Comparison of ENCODE assay signal across 9 mouse cellular contexts in the genomic region with DNA sequence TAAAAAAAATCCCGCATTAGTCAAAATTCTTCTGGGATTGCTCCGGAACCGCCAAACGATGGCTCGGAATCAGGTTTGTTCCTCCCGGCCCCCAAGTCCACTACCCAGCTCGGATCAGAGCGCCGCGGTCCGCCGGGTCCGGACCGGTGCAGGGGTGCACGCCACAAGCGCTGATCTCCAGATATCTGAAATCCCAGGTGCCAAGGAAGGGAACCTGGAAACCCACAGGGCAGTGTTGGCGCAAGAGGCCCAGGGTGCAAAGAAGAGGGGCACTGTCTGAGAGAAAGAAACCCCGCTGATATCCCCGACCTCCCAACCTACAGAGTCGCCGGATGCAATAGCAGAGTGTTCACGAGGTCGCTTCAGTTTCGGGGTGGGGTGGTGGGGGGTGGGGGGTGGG. TPM values are rescaled to one million over a fixed set of nuclear protein-coding genes. Genes with fewer than 3 reads are reported as not detected.
A peak's percentile ranks its signal among the peaks of the same experiment; 100 is the strongest.
DNase-seq lines count a peak whose midpoint lies in the region; ATAC-seq and TF ChIP-seq lines count a peak whose summit lies in the region.
"Had no signal": no experiment of that assay in that cellular context is flagged by ENCODE, and none has a peak within 500 bp of the region (broad histone marks: within the 10 kb centered on the region; RNA-seq: fewer than 3 reads in every experiment).

No protein-coding gene starts in this region.

- no peak for TF ChIP-seq EP300 in liver, embryonic 14.5 days (IDR thresholded peaks at IDR 0.05; ENCODE audit: low read depth)

- H3K9me3 ChIP-seq in heart, embryonic 13.5 days: no peaks in the 10 kb centered on the region
- H3K9me3 ChIP-seq in E14TG2a.4 (ENCODE audit: low read length): no peaks in the 10 kb centered on the region
- H3K9me3 ChIP-seq in forebrain, embryonic 14.5 days (replicated peaks; ENCODE audit: control insufficient read depth, low read length): no peaks in the 10 kb centered on the region
- no peaks in the 10 kb centered on the region for H3K9me3 ChIP-seq in liver, embryonic 14.5 days (ENCODE audit: control insufficient read depth, low read length)

- no peak for DNase-seq in heart, postnatal 25 days (ENCODE audit: low spot score)
- no peak for DNase-seq in forebrain, embryonic 14.5 days (ENCODE audit: low spot score)
- no peak for DNase-seq in liver, embryonic 14.5 days (ENCODE audit: low read depth in 3 of 3, low spot score in 3 of 3)
- no peak for DNase-seq in frontal cortex, adult 2 months (ENCODE audit: extremely low spot score in 1 of 2, low spot score in 1 of 2)
- no peak for DNase-seq in adrenal gland, postnatal 25 days
- no peak for DNase-seq in embryo, embryonic 11 days
- DNase-seq: cerebellum, adult 8-10 months had no signal

- ATAC-seq in heart, embryonic 13.5 days (ENCODE audit: extremely low read depth, insufficient number of reproducible peaks, low FRiP score, low TSS enrichment): no peak
- no peak for ATAC-seq in forebrain, embryonic 14.5 days
- no peak for ATAC-seq in liver, embryonic 14.5 days (ENCODE audit: insufficient read depth)

- peak overlapping the region; percentile 90 for H3K4me2 ChIP-seq in heart, embryonic 13.5 days
- peak overlapping the region; percentile 93 for H3K4me2 ChIP-seq in forebrain, embryonic 14.5 days (ENCODE audit: low read length)
- peak overlapping the region; percentile 82 for H3K4me2 ChIP-seq in liver, embryonic 14.5 days (ENCODE audit: low read depth)

- H3K27ac ChIP-seq in heart, embryonic 13.5 days (replicated peaks): no peak overlapping the region
- H3K27ac ChIP-seq in forebrain, embryonic 14.5 days (ENCODE audit: low read depth, low read length): peak overlapping the region; percentile 95; the same call in 1 of the 2 replicates
- no peak overlapping the region for H3K27ac ChIP-seq in liver, embryonic 14.5 days

- peaks cover 13% of the 10 kb centered on the region; the same call in 1 of the 2 replicates for H3K36me3 ChIP-seq in heart, embryonic 13.5 days
- peaks cover 17% of the 10 kb centered on the region for H3K36me3 ChIP-seq in E14TG2a.4 (ENCODE audit: insufficient read depth, low read length)
- 0 out of 2 replicates have a peak, but pooled peaks cover 2% of the 10 kb centered on the region for H3K36me3 ChIP-seq in forebrain, embryonic 14.5 days (ENCODE audit: control insufficient read depth, insufficient read depth, low read length)
- no peaks in the 10 kb centered on the region for H3K36me3 ChIP-seq in liver, embryonic 14.5 days (replicated peaks; ENCODE audit: control insufficient read depth, insufficient read depth, low read depth)

- peak overlapping the region; percentile 92 for H3K4me3 ChIP-seq in heart, embryonic 13.5 days
- H3K4me3 ChIP-seq in E14TG2a.4 (replicated peaks; ENCODE audit: low read length): peak overlapping the region; percentile 95
- peak overlapping the region; percentile 87 for H3K4me3 ChIP-seq in forebrain, embryonic 14.5 days (ENCODE audit: low read depth, low read length)
- peak overlapping the region; percentile 68 to 70 for H3K4me3 ChIP-seq in liver, embryonic 14.5 days (ENCODE audit: insufficient read depth in 1 of 2, low read depth in 2 of 2, low read length in 2 of 2)

- peak overlapping the region; percentile 96 for H3K9ac ChIP-seq in heart, embryonic 13.5 days
- H3K9ac ChIP-seq in forebrain, embryonic 14.5 days (ENCODE audit: low read length): peak overlapping the region; percentile 82
- H3K9ac ChIP-seq in liver, embryonic 14.5 days (replicated peaks): no peak overlapping the region

- H3K4me1 ChIP-seq in heart, embryonic 13.5 days: peaks cover 51% of the 10 kb centered on the region
- peaks cover 76% of the 10 kb centered on the region for H3K4me1 ChIP-seq in E14TG2a.4 (replicated peaks; ENCODE audit: low read depth, low read length)
- peaks cover 27% of the 10 kb centered on the region for H3K4me1 ChIP-seq in forebrain, embryonic 14.5 days (ENCODE audit: control insufficient read depth, insufficient read depth, low read length)
- peaks cover 0 to 14% of the 10 kb centered on the region in 2 experiments; a peak in 3 of 4 replicates for H3K4me1 ChIP-seq in liver, embryonic 14.5 days (replicated peaks; ENCODE audit: control insufficient read depth in 2 of 2, insufficient read depth in 2 of 2, low read length in 1 of 2)

- intact Hi-C loops in heart, postnatal 25 days (cut with DNase I): loop anchor here (5.0 kb wide), 3 partner anchors 45 to 175 kb away; no protein-coding TSS in a partner anchor

- peaks cover 12% of the 10 kb centered on the region for H3K27me3 ChIP-seq in heart, embryonic 13.5 days (replicated peaks)
- H3K27me3 ChIP-seq in E14TG2a.4 (ENCODE audit: insufficient read depth, low read length): peaks cover 48% of the 10 kb centered on the region
- H3K27me3 ChIP-seq in forebrain, embryonic 14.5 days (replicated peaks; ENCODE audit: control insufficient read depth, insufficient read depth, low read length): 0 out of 2 replicates have a peak, but pooled peaks cover 12% of the 10 kb centered on the region
- H3K27me3 ChIP-seq in liver, embryonic 14.5 days (ENCODE audit: control insufficient read depth, insufficient read depth, low read length): peaks cover 34% of the 10 kb centered on the region

- under 1% methylated on average over 24 of the region's 24 CpGs for WGBS in heart, embryonic 13.5 days
- under 1% methylated on average over 24 of the region's 24 CpGs for WGBS in forebrain, embryonic 14.5 days
- WGBS in liver, embryonic 14.5 days (ENCODE audit: insufficient replicate concordance): 2% methylated on average over 24 of the region's 24 CpGs

- no peak for TF ChIP-seq CTCF in E14TG2a.4 (conservative IDR thresholded peaks at IDR 0.05; ENCODE audit: low read length)
- TF ChIP-seq CTCF in liver, embryonic 14.5 days (IDR thresholded peaks at IDR 0.05; ENCODE audit: low read depth): no peak

RNA-seq across cellular contexts. Expression of gene Foxp4, which starts 1.9 kb away (rescaled TPM):
- 9.0 and 9.2 TPM in 2 replicates for polyA plus RNA-seq in heart, embryonic 13.5 days (2015; fragmentation: Nextera tagmentation; extraction: Ambion mirVana)
- 1 to 10 TPM; 9.4 to 9.6 TPM for total RNA-seq in heart, postnatal 25 days (2021)
- 20.3 and 29.9 TPM in 2 replicates for polyA plus RNA-seq in forebrain, embryonic 14.5 days (2014; fragmentation: Nextera tagmentation; extraction: Ambion mirVana)
- polyA plus RNA-seq in liver, embryonic 14.5 days (2012; rRNA removed): 9.4 and 10.1 TPM in 2 replicates
- polyA plus RNA-seq in liver, embryonic 14.5 days (2014; fragmentation: Nextera tagmentation; extraction: Ambion mirVana): 3.5 and 4.7 TPM in 2 replicates
- 41.7 and 50.1 TPM in 2 replicates for polyA plus RNA-seq in frontal cortex, adult 2 months (2012; rRNA removed)
- total RNA-seq in adrenal gland, postnatal 25 days (2021): 25.1 and 33.4 TPM in 2 replicates
